Mouse (Mus musculus) forebrain, embryonic 16.5 days (tissue): ENCODE results near the gene Tmem91. TPM values are rescaled to one million over a fixed set of nuclear protein-coding genes. Genes with fewer than 3 reads are reported as not detected.
"Not testable (repeated sequence)": the region's sequence is repeated elsewhere in the genome, so short reads cannot be mapped to it uniquely, and the experiment has no call there.

Experiments
- ATAC-seq: fragments of 200-750 bp; cut with Nextera tagmentation; 2 replicates; pipeline ENCODE4 v1.8.0; 2017; ENCODE audit warnings: mild to moderate bottlenecking, moderate library complexity
- H3K27ac ChIP-seq: fragments of 300-500 bp; sonication (generic); 2 replicates; pipeline ENCODE4 v1.5.1; 2014; ENCODE audit warnings: low read length, control low read depth
- H3K27me3 ChIP-seq: fragments of 300-500 bp; sonication (generic); replicated peaks from 2 replicates; pipeline ENCODE4 v1.6.1; 2014; ENCODE audit warnings: low read length; ENCODE audit not compliant: control insufficient read depth, insufficient read depth
- H3K36me3 ChIP-seq: fragments of 300-500 bp; sonication (generic); 2 replicates; pipeline ENCODE4 v1.6.1; 2014; ENCODE audit not compliant: control insufficient read depth, insufficient read depth
- H3K4me1 ChIP-seq: fragments of 300-500 bp; sonication (generic); replicated peaks from 2 replicates; pipeline ENCODE4 v1.6.1; 2014; ENCODE audit warnings: low read length; ENCODE audit not compliant: control insufficient read depth, insufficient read depth
- H3K4me2 ChIP-seq: fragments of 300-500 bp; sonication (generic); 2 replicates; pipeline ENCODE4 v1.6.1; 2014; ENCODE audit warnings: mild to moderate bottlenecking, low read length, control low read depth
- H3K4me3 ChIP-seq: fragments of 300-500 bp; sonication (generic); replicated peaks from 2 replicates; pipeline ENCODE4 v1.5.1; 2014; ENCODE audit warnings: mild to moderate bottlenecking, low read length, control low read depth
- H3K9ac ChIP-seq: fragments of 300-500 bp; sonication (generic); replicated peaks from 2 replicates; pipeline ENCODE4 v1.6.1; 2014; ENCODE audit warnings: low read depth, low read length, control low read depth
- H3K9me3 ChIP-seq: fragments of 300-500 bp; sonication (generic); 2 replicates; pipeline ENCODE4 v1.6.1; 2016; ENCODE audit warnings: low read length; ENCODE audit not compliant: control insufficient read depth
- WGBS: fragments of 180-500 bp; shearing (Covaris S2); extraction: QIAGEN DNeasy Blood & Tissue Kit; methylation state at CpG from one replicate; pipeline ENCODE4 v1.1.7; 2014; 5-methylcytosine and 5-hydroxymethylcytosine counted together
- polyA plus RNA-seq: library from polyadenylated mRNA; unstranded; fragments of >200 nt; fragmentation: Nextera tagmentation; extraction: Ambion mirVana; gene quantifications from 2 replicates; pipeline ENCODE4 v1.2.1, GENCODE M21; 2015

Gene Tmem91
- polyA plus RNA-seq, result 13.5 and 28.3 TPM in 2 replicates

GRCm38 (mm10) chr7:25674719-25675300 lies at the start of gene Tmem91:
Gene Tmem91 (minus strand): TSS chr7:25675166.
- ATAC-seq, result no peak; the same call in 1 of the 2 replicates
- Histone ChIP-seq H3K27ac (peak within 1 kb of the TSS; percentile 29), H3K9ac (peak within 1 kb of the TSS; percentile 53), H3K4me3 (peak within 1 kb of the TSS; percentile 43), H3K27me3 (peaks cover 22% of the 10 kb centered on the region), H3K4me1 (peaks cover 25% of the 10 kb centered on the region), H3K9me3 (no peaks in the 10 kb centered on the region), H3K36me3 (no peaks in the 10 kb centered on the region), H3K4me2 (peak within 1 kb of the TSS; percentile 60)
- WGBS, result 2% methylated on average over 29 of the region's 29 CpGs

- H3K9me3 ChIP-seq, H3K27ac ChIP-seq, H3K4me3 ChIP-seq, H3K9ac ChIP-seq, ATAC-seq, H3K27me3 ChIP-seq, H3K4me2 ChIP-seq: not testable (repeated sequence)
- Histone ChIP-seq H3K4me1 (peaks cover 19% of the 10 kb centered on the region), H3K36me3 (peaks cover 46% of the 10 kb centered on the region)
Observed at GRCm38 (mm10) chr7:25721776-25722175, 46.8 kb upstream of the Tmem91 start.

- 93% methylated on average over 5 of the region's 5 CpGs for WGBS
- H3K36me3 ChIP-seq, result peaks cover 40% of the 10 kb centered on the region
- H3K4me2 ChIP-seq, result no peak overlapping the region
- peaks cover 19% of the 10 kb centered on the region for H3K4me1 ChIP-seq
- H3K27me3 ChIP-seq, result no peaks in the 10 kb centered on the region
- no peaks in the 10 kb centered on the region for H3K9me3 ChIP-seq
- H3K27ac ChIP-seq, result no peak overlapping the region
- ATAC-seq, result no peak
- no peak overlapping the region for H3K9ac ChIP-seq
- H3K4me3 ChIP-seq, result no peak overlapping the region
Observed at GRCm38 (mm10) chr7:25720760-25721159, 45.8 kb upstream of the Tmem91 start.

GRCm38 (mm10) chr7:25719761-25720610 lies 45.0 kb upstream of the Tmem91 start:
- Histone ChIP-seq H3K27me3 (no peaks in the 10 kb centered on the region), H3K36me3 (peaks cover 37% of the 10 kb centered on the region), H3K27ac (no peak overlapping the region), H3K9ac (no peak overlapping the region), H3K4me2 (no peak overlapping the region), H3K4me3 (no peak overlapping the region), H3K4me1 (peaks cover 19% of the 10 kb centered on the region), H3K9me3 (no peaks in the 10 kb centered on the region)
- WGBS, result 64% methylated on average over 10 of the region's 10 CpGs
- peak; percentile 54 for ATAC-seq

- ATAC-seq, result peak; percentile 86
- H3K27me3 ChIP-seq, result no peaks in the 10 kb centered on the region
- H3K27ac ChIP-seq, result peak within 1 kb of the TSS; percentile 68
- peak within 1 kb of the TSS; percentile 89 for H3K4me2 ChIP-seq
- peaks cover 37% of the 10 kb centered on the region for H3K36me3 ChIP-seq
- peak within 1 kb of the TSS; percentile 70 for H3K4me3 ChIP-seq
- peaks cover 19% of the 10 kb centered on the region for H3K4me1 ChIP-seq
- H3K9ac ChIP-seq, result peak within 1 kb of the TSS; percentile 64
- 4% methylated on average over 32 of the region's 32 CpGs for WGBS
- no peaks in the 10 kb centered on the region for H3K9me3 ChIP-seq
Observed at GRCm38 (mm10) chr7:25718788-25719417, 43.9 kb upstream of the Tmem91 start, which contains the start of gene Ccdc97. Gene Ccdc97 (minus strand): TSS chr7:25719088.

- no peak for ATAC-seq
- H3K27ac ChIP-seq, result no peak overlapping the region
- no peak overlapping the region for H3K4me3 ChIP-seq
- H3K9ac ChIP-seq, result no peak overlapping the region
- 83% methylated on average over 3 of the region's 3 CpGs for WGBS
- H3K4me2 ChIP-seq, result no peak overlapping the region
- peaks cover 35% of the 10 kb centered on the region for H3K36me3 ChIP-seq
- peaks cover 19% of the 10 kb centered on the region for H3K4me1 ChIP-seq
- no peaks in the 10 kb centered on the region for H3K27me3 ChIP-seq
- H3K9me3 ChIP-seq, result no peaks in the 10 kb centered on the region
Observed at GRCm38 (mm10) chr7:25717478-25717877, 42.5 kb upstream of the Tmem91 start.

- Histone ChIP-seq H3K27ac (no peak overlapping the region), H3K4me1 (peaks cover 19% of the 10 kb centered on the region), H3K4me2 (no peak overlapping the region), H3K27me3 (no peaks in the 10 kb centered on the region), H3K9ac (no peak overlapping the region), H3K4me3 (no peak overlapping the region), H3K36me3 (peaks cover 31% of the 10 kb centered on the region), H3K9me3 (no peaks in the 10 kb centered on the region)
- no peak for ATAC-seq
- WGBS, result 97% methylated on average over 22 of the region's 22 CpGs
Observed at GRCm38 (mm10) chr7:25715731-25716271, 40.8 kb upstream of the Tmem91 start.

GRCm38 (mm10) chr7:25714581-25714980 lies 39.6 kb upstream of the Tmem91 start:
- Histone ChIP-seq H3K27ac (no peak overlapping the region), H3K4me1 (peaks cover 26% of the 10 kb centered on the region), H3K4me3 (no peak overlapping the region), H3K9me3 (no peaks in the 10 kb centered on the region), H3K36me3 (peaks cover 30% of the 10 kb centered on the region), H3K9ac (no peak overlapping the region), H3K4me2 (no peak overlapping the region), H3K27me3 (no peaks in the 10 kb centered on the region)
- no peak for ATAC-seq
- WGBS, result 93% methylated on average over 8 of the region's 8 CpGs

- H3K27ac ChIP-seq, result no peak overlapping the region
- H3K27me3 ChIP-seq, result no peaks in the 10 kb centered on the region
- 91% methylated on average over 9 of the region's 9 CpGs for WGBS
- H3K4me3 ChIP-seq, result no peak overlapping the region
- peaks cover 15% of the 10 kb centered on the region for H3K4me1 ChIP-seq
- H3K9me3 ChIP-seq, result no peaks in the 10 kb centered on the region
- H3K4me2 ChIP-seq, result no peak overlapping the region
- ATAC-seq, result no peak
- H3K9ac ChIP-seq, result no peak overlapping the region
- peaks cover 30% of the 10 kb centered on the region for H3K36me3 ChIP-seq
Observed at GRCm38 (mm10) chr7:25712801-25713200, 37.8 kb upstream of the Tmem91 start.
